Mouse (Mus musculus) stomach, embryonic 14.5 days (tissue): ENCODE data around the gene Elf3. TPM values are rescaled to one million over a fixed set of nuclear protein-coding genes. Genes with fewer than 3 reads are reported as not detected.
"Not testable (repeated sequence)": the region's sequence is repeated elsewhere in the genome, so short reads cannot be mapped to it uniquely, and the experiment has no call there.

Experiments used
- ATAC-seq: fragments of 200-750 bp; cut with Nextera tagmentation; 2 replicates; pipeline ENCODE4 v1.8.0; 2017; ENCODE audit warnings: low read depth, moderate TSS enrichment; ENCODE audit not compliant: insufficient number of reproducible peaks, insufficient read depth, low FRiP score
- H3K27ac ChIP-seq: fragments of 300-500 bp; sonication (generic); 2 replicates; pipeline ENCODE4 v1.5.1; 2014; ENCODE audit warnings: mild to moderate bottlenecking, low read length, moderate library complexity, mixed read lengths
- H3K27me3 ChIP-seq: fragments of 300-500 bp; sonication (generic); 2 replicates; pipeline ENCODE4 v1.6.1; 2014; ENCODE audit warnings: low read length, control low read depth, mixed read lengths; ENCODE audit not compliant: control insufficient read depth, insufficient read depth
- H3K36me3 ChIP-seq: fragments of 300-500 bp; sonication (generic); 2 replicates; pipeline ENCODE4 v1.6.1; 2014; ENCODE audit warnings: mild to moderate bottlenecking, control low read depth, low read length, moderate library complexity, mixed read lengths; ENCODE audit not compliant: control insufficient read depth, insufficient read depth
- H3K4me1 ChIP-seq: fragments of 300-500 bp; sonication (generic); 2 replicates; pipeline ENCODE4 v1.6.1; 2014; ENCODE audit warnings: low read length, control low read depth, mixed read lengths; ENCODE audit not compliant: control insufficient read depth, insufficient read depth
- H3K4me2 ChIP-seq: fragments of 300-500 bp; sonication (generic); replicated peaks from 2 replicates; pipeline ENCODE4 v1.6.1; 2014; ENCODE audit warnings: low read depth, low read length, control low read depth
- H3K4me3 ChIP-seq: fragments of 300-500 bp; sonication (generic); 2 replicates; pipeline ENCODE4 v1.5.1; 2014; ENCODE audit warnings: low read depth, low read length, control low read depth
- H3K9ac ChIP-seq: fragments of 300-500 bp; sonication (generic); replicated peaks from 2 replicates; pipeline ENCODE4 v1.6.1; 2014; ENCODE audit warnings: low read depth, mild to moderate bottlenecking, control low read depth, low read length, moderate library complexity, mixed read lengths
- H3K9me3 ChIP-seq: fragments of 300-500 bp; sonication (generic); 2 replicates; pipeline ENCODE4 v1.6.1; 2016; ENCODE audit warnings: low read depth, low read length, control low read depth; ENCODE audit not compliant: control insufficient read depth
- WGBS: fragments of 180-500 bp; shearing (Covaris S2); extraction: QIAGEN DNeasy Blood & Tissue Kit; methylation state at CpG from one replicate; pipeline ENCODE4 v1.1.7; 2014; 5-methylcytosine and 5-hydroxymethylcytosine counted together
- polyA plus RNA-seq: library from polyadenylated mRNA; unstranded; fragments of >200 nt; fragmentation: Nextera tagmentation; extraction: Ambion mirVana; gene quantifications from 2 replicates; pipeline ENCODE4 v1.2.1, GENCODE M21; 2014

Gene Elf3
- polyA plus RNA-seq, 1 experiment from 2014 or later = 98.9 TPM

DNA sequence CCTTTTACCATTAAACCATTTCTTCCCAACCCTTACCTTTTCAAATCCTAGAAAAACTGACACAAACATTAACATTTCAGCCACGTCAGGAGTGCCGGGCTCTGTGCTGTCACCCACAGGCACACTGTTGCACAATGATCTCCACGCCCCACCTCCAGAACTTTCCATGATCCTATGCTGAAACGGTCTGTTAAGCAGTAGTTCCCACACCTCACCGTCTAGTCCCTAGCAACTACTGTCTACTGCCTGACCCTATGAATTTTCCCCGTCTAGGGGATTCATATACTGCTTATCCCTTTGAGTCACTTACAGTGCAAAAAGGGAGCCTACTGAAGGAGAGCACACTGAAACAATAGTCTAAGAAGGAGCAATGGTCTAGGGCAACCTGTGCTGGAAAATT lies 24.4 kb downstream of the Elf3 start:
- Histone ChIP-seq H3K4me2 (no peak overlapping the region), H3K4me1 (no peaks in the 10 kb centered on the region), H3K9me3 (no peaks in the 10 kb centered on the region), H3K9ac (no peak overlapping the region), H3K36me3 (no peaks in the 10 kb centered on the region), H3K27ac (no peak overlapping the region), H3K27me3 (no peaks in the 10 kb centered on the region), H3K4me3 (no peak overlapping the region)
- 96% methylated on average over 6 of the region's 6 CpGs for WGBS
- ATAC-seq = no peak

DNA sequence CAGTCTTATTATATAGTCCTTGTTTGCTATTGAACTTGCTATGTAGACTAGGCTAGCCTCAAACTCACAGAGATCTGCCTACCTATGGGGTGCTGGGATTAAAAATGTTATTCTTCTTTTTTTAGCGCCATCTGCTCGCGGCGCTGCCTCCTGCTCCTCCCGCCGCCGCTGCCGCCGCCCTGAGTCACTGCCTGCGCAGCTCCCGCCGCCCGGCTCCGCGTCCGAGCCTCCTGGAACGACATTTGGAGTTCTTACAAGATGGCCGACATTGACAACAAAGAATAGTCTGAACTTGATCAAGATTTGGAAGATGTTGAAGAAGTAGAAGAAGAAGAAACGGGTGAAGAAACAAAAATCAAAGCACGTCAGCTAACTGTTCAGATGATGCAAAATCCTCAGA lies 26.5 kb downstream of the Elf3 start:
- H3K4me1 ChIP-seq, H3K4me3 ChIP-seq, H3K9ac ChIP-seq, H3K9me3 ChIP-seq, H3K4me2 ChIP-seq, H3K27me3 ChIP-seq, ATAC-seq, H3K36me3 ChIP-seq, H3K27ac ChIP-seq: not testable (repeated sequence)
- 71% methylated on average over 20 of the region's 20 CpGs for WGBS

DNA sequence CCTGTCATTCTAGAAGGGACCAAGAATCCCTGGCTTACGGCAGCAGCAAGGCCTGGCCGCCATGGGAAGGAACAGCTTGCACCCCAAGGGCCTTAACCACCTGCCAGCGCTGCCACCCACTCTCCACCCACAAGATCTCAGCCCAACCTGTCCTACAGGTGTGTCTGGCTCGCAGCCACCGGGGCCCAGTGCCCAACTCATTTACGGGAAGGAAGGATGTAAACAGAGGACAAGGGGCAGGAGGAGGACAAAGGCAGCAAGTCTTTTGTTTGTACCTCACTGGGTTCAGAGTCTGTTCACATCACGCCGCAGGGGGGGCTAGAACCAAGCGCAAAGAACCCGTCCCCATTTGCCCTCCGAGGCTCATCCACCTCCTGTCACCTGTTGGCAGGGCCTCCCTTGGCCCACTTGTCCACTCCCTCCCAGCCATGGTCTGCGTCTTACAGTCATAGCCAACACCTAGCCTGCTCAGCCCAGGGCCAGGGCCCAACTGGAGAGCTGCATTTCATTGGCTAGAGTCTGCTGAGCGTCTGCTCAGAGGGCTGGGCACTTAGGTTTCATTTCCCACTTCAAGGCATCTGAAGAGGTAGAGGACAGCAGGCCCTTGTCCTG lies 30.9 kb downstream of the Elf3 start:
- ATAC-seq = peak; percentile 59; the same call in 1 of the 2 replicates
- Histone ChIP-seq H3K27me3 (no peaks in the 10 kb centered on the region), H3K4me3 (no peak overlapping the region), H3K4me2 (no peak overlapping the region), H3K4me1 (no peaks in the 10 kb centered on the region), H3K27ac (peak overlapping the region; percentile 11; the same call in 1 of the 2 replicates), H3K9me3 (no peaks in the 10 kb centered on the region), H3K36me3 (no peaks in the 10 kb centered on the region), H3K9ac (no peak overlapping the region)
- whole genome bisulfite sequencing = 70% methylated on average over 13 of the region's 13 CpGs

DNA sequence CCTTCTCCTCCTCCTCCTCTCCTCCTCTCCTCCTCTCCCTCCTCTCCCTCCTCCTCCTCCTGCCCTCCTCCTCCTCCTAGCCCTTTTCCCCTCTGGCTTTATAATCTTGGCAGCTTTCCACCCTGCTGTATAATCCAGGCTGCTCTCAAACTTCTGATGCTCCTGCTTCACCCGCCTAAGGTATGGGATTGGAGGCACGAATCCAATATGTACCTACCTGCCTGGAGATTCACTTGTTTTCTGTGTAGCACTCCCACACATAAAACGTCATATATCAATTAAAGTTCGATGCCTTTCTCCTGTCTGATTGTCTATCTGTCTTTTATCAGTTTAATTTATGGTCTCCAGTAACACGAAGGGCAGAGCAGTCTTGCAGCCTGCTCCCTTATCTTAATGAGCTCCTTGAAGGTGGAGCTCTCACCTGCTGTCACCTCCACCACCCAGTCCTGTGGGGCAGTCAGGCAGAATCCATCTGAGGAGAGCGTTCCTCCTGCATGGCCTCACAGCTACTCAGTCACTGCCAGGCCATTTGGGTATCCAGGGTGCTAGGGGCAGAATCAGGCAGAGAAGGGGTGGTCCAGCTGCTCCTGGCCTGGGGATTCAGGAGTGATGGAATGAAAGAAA lies 33.3 kb downstream of the Elf3 start:
- Histone ChIP-seq H3K9me3 (no peaks in the 10 kb centered on the region), H3K4me2 (no peak overlapping the region), H3K27me3 (no peaks in the 10 kb centered on the region), H3K4me3 (no peak overlapping the region), H3K36me3 (no peaks in the 10 kb centered on the region), H3K9ac (no peak overlapping the region), H3K4me1 (no peaks in the 10 kb centered on the region), H3K27ac (no peak overlapping the region)
- 17% methylated on average over 6 of the region's 6 CpGs for WGBS
- no peak for ATAC-seq

DNA sequence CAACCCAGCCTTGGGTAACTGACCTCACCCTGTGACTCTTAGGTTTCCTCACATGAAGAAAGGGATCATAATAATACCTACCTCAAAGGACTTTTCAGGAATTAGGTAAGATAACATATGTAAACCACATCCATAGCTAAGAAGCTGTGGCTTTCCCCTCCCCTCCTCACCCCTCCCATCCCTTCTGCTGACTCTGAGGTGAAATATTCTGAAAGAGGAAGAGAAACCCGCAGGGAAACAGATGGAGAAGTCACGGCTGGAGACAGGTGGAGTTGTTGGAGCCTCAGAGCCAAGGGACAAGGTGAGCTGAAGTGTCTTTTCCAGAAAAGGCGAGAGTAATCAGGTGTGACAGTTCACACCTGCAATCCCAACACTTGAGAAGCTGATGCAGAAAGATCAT lies 34.2 kb downstream of the Elf3 start:
- 77% methylated on average over 3 of the region's 3 CpGs for WGBS
- ATAC-seq = no peak

DNA sequence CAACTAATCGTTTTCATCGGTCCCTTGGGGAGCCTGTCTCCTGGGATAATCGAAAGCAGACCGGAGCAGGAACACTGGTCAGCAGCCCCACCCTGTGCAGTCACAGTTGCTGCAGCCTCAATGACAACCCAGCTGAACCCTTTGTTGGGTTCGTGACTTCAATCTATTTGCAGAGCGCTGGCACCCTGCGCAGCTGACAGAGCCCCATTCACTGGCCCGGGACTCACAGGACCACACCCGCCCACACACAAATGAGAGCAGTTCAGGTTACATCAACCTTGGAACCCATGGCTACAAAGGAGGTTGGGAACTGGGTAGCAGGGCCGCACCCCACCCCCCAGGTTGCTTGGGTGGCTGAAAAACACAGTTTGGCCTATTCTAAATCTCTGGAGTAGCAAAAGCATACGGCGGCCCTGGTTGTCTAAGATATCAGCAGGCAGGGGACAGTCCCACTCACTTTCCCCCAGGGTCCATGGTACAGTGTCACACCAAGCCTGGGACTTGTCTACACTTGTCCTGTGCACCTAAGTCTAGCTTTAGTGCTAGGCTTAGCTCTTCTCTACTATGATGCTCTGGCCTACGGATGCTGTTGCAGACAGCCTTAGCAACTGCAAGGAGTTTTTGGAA lies 40.6 kb downstream of the Elf3 start:
- no peak overlapping the region for H3K4me2 ChIP-seq
- H3K4me1 ChIP-seq = no peaks in the 10 kb centered on the region
- ATAC-seq = peak; percentile 86
- H3K9me3 ChIP-seq = no peaks in the 10 kb centered on the region
- no peaks in the 10 kb centered on the region for H3K36me3 ChIP-seq
- H3K4me3 ChIP-seq = no peak overlapping the region
- WGBS = 63% methylated on average over 13 of the region's 13 CpGs
- H3K9ac ChIP-seq = no peak overlapping the region
- peak overlapping the region; percentile 35; the same call in 1 of the 2 replicates for H3K27ac ChIP-seq
- no peaks in the 10 kb centered on the region for H3K27me3 ChIP-seq

More for the DNA sequence above, 34.2 kb downstream of the Elf3 start:
- H3K4me2 ChIP-seq = no peak overlapping the region
- H3K9ac ChIP-seq = no peak overlapping the region
- no peaks in the 10 kb centered on the region for H3K27me3 ChIP-seq
- no peaks in the 10 kb centered on the region for H3K36me3 ChIP-seq
- no peak overlapping the region for H3K27ac ChIP-seq
- no peak overlapping the region for H3K4me3 ChIP-seq
- no peaks in the 10 kb centered on the region for H3K9me3 ChIP-seq
- H3K4me1 ChIP-seq = no peaks in the 10 kb centered on the region

DNA sequence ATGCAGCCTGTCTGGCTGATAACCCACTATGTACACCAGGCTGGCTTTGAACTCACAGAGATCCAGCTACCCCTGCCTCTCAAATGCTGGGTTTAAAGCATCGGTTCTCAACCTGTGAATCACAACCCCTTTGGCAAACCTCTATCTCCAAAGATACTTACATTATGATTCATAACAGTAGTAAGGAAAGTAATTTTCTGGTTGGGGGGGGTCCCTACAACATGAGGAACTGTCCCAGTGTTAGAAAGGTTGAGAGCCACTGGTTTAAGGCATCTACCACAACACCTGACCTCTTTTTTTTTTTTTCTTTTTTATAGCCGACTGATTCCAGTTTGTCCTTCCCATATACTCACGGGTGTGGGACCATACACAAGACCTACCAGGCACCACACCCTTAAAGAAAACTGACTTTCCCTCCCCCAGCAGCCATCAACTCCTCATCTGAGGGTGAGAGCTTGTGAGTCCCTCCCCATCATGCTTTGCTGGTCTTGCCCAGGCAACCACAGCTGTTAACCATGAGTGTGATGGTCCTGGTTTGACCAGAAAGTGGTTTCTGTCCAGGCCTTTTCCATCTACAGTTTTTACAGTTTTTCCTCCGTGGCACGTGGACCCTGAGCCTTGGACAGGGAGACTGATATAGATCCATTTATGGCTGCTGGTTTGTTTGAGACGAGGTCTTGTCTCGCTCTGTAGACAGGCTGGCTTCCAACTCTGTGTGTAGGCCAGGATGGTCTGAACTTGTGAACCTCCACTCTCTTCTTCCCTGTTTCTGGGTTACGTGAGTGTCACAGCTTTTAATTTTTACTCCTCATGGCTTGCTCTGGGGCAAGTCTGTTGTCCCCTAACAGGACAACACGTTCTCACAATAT lies 44.4 kb downstream of the Elf3 start:
- H3K27me3 ChIP-seq = no peaks in the 10 kb centered on the region
- H3K27ac ChIP-seq = no peak overlapping the region
- WGBS = 82% methylated on average over 9 of the region's 9 CpGs
- no peak overlapping the region for H3K9ac ChIP-seq
- H3K9me3 ChIP-seq = no peaks in the 10 kb centered on the region
- no peaks in the 10 kb centered on the region for H3K36me3 ChIP-seq
- H3K4me2 ChIP-seq = no peak overlapping the region
- H3K4me3 ChIP-seq = no peak overlapping the region
- H3K4me1 ChIP-seq = no peaks in the 10 kb centered on the region
- no peak for ATAC-seq

DNA sequence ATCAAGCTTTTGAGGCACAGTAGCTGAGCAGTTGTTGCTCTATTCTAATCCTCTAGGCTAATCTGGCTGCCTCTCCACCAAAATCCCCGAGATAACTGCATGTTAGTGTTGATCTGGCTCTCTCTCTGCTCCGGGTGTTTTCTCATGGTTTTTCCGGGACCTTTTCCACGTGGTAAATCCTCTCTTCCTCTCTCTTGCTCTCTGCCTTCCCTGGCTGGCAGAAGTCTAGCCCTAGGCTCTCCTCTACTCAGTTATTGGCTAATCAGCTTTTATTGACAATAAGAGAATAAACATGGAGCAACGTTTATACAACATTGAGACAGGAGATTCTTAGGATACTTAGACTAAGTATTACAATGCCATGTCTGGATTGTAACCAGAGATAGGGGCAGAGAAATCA lies 47.9 kb downstream of the Elf3 start:
- Histone ChIP-seq H3K36me3 (no peaks in the 10 kb centered on the region), H3K27ac (no peak overlapping the region), H3K4me3 (no peak overlapping the region), H3K4me2 (no peak overlapping the region), H3K27me3 (no peaks in the 10 kb centered on the region), H3K9ac (no peak overlapping the region), H3K9me3 (no peaks in the 10 kb centered on the region), H3K4me1 (no peaks in the 10 kb centered on the region)
- WGBS = 41% methylated on average over 5 of the region's 5 CpGs
- ATAC-seq = no peak
